Mouse (Mus musculus): ENCODE results near the gene Pxdn. TPM values are rescaled to one million over a fixed set of nuclear protein-coding genes. Genes with fewer than 3 reads are reported as not detected.

Pxdn gene
- polyA plus RNA-seq, 1 experiment from 2014 or later: 105 TPM

DNA sequence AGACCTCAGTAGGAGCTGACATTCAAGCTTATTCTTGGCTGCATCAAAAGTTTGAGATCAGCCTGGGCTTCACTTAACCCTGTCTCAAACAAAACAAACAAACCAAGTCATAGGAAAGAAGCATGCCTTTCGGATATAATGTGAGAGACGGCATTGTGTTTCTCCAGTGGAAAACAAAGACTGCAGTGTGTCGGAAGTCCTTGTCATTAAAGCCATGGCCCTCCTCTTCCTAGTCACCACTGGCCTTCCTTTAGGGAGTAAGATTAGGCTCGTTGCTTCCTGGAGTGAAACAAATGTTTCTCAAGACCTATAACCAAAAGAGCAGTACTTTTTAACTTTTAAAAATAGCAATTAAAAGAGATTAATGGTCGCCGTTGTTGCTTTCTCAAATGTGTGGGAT, 13.6 kb downstream of the Pxdn start:
- peak overlapping the region; percentile 77 for H3K27ac ChIP-seq (ENCODE audit: low read length)
- peaks cover 59% of the 10 kb centered on the region for H3K4me1 ChIP-seq (ENCODE audit: insufficient read depth, low read length)
- no peak overlapping the region for H3K4me3 ChIP-seq (ENCODE audit: low read length)
- no peaks in the 10 kb centered on the region for H3K27me3 ChIP-seq (ENCODE audit: insufficient read depth, low read length)
- ATAC-seq (ENCODE audit: low FRiP score, low TSS enrichment): peak; percentile 33; the same call in 1 of the 2 replicates
- H3K9ac ChIP-seq (replicated peaks; ENCODE audit: low read length): no peak overlapping the region
- H3K36me3 ChIP-seq (ENCODE audit: insufficient read depth, low read length): no peaks in the 10 kb centered on the region
- no peaks in the 10 kb centered on the region for H3K9me3 ChIP-seq (ENCODE audit: low read length)
- H3K4me2 ChIP-seq (replicated peaks; ENCODE audit: low read depth, low read length): 0 out of 2 replicates have a peak overlapping the region, but pooled peaks have one; percentile 10
- WGBS: 23% methylated on average over 6 of the region's 6 CpGs

GRCm38 (mm10) chr12:29951485-29951884, 14.1 kb downstream of the Pxdn start:
- peak overlapping the region; percentile 77 for H3K27ac ChIP-seq (ENCODE audit: low read length)
- WGBS: 60% methylated on average over 5 of the region's 5 CpGs

DNA sequence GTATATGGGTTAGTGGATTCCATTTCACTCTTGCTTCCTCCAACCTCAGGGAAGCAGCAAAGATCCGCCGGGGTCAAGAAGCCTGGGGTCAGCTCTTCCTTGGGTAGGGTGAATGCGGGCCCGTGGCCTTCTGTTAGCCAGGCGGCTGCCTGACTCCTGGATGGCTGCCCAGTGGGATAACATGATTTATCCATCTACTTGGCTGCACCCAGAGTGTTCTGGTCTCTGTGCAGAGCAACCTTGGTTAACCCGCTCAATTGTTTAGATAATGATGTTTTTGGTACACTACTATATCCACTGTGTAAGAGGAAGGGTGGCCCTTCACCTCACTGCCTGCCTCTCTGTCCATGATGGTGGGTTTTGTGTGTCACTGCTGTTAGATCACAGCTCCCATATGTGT, 14.7 kb downstream of the Pxdn start:
- no peak overlapping the region for H3K9ac ChIP-seq (replicated peaks; ENCODE audit: low read length)
- H3K9me3 ChIP-seq (ENCODE audit: low read length): no peaks in the 10 kb centered on the region
- H3K4me3 ChIP-seq (ENCODE audit: low read length): no peak overlapping the region
- H3K4me1 ChIP-seq (ENCODE audit: insufficient read depth, low read length): peaks cover 63% of the 10 kb centered on the region
- no peak overlapping the region for H3K4me2 ChIP-seq (replicated peaks; ENCODE audit: low read depth, low read length)
- peak overlapping the region; percentile 77; the same call in 1 of the 2 replicates for H3K27ac ChIP-seq (ENCODE audit: low read length)
- 37% methylated on average over 6 of the region's 6 CpGs for WGBS
- H3K36me3 ChIP-seq (ENCODE audit: insufficient read depth, low read length): no peaks in the 10 kb centered on the region
- peak; percentile 32; the same call in 1 of the 2 replicates for ATAC-seq (ENCODE audit: low FRiP score, low TSS enrichment)
- no peaks in the 10 kb centered on the region for H3K27me3 ChIP-seq (ENCODE audit: insufficient read depth, low read length)

More at GRCm38 (mm10) chr12:29951485-29951884, 14.1 kb downstream of the Pxdn start:
- Histone ChIP-seq H3K36me3 (ENCODE audit: insufficient read depth, low read length) (no peaks in the 10 kb centered on the region), H3K9me3 (ENCODE audit: low read length) (no peaks in the 10 kb centered on the region), H3K4me2 (replicated peaks; ENCODE audit: low read depth, low read length) (no peak overlapping the region), H3K4me1 (ENCODE audit: insufficient read depth, low read length) (peaks cover 57% of the 10 kb centered on the region), H3K27me3 (ENCODE audit: insufficient read depth, low read length) (no peaks in the 10 kb centered on the region), H3K4me3 (ENCODE audit: low read length) (no peak overlapping the region), H3K9ac (replicated peaks; ENCODE audit: low read length) (no peak overlapping the region)
- peak; percentile 32; the same call in 1 of the 2 replicates for ATAC-seq (ENCODE audit: low FRiP score, low TSS enrichment)

DNA sequence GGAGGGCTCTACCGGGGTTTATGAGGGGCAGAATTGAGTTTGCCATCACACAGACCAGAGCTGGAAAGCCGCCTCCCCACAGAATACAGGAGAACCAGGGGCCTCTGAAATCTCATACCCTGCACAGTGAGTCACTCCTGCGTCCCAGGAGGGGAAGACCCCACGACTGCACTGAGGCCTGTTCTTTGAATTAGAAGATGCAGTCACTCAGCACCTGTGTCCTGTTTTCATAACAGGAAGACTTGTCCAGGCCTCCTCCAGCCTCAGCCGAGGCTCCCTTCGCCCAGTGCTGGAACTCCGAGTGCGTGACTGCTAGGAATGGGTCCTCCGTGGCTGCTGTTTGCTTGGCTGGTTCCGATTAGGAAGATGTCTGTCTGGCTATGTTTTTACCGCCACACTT, 16.6 kb downstream of the Pxdn start:
- Histone ChIP-seq H3K36me3 (ENCODE audit: insufficient read depth, low read length) (no peaks in the 10 kb centered on the region), H3K4me3 (ENCODE audit: low read length) (no peak overlapping the region), H3K27ac (ENCODE audit: low read length) (peak overlapping the region; percentile 75), H3K27me3 (ENCODE audit: insufficient read depth, low read length) (no peaks in the 10 kb centered on the region), H3K4me2 (replicated peaks; ENCODE audit: low read depth, low read length) (peak overlapping the region; percentile 10; the same call in 1 of the 2 replicates), H3K4me1 (ENCODE audit: insufficient read depth, low read length) (peaks cover 78% of the 10 kb centered on the region), H3K9ac (replicated peaks; ENCODE audit: low read length) (peak overlapping the region; percentile 17; the same call in 1 of the 2 replicates), H3K9me3 (ENCODE audit: low read length) (no peaks in the 10 kb centered on the region)
- 26% methylated on average over 11 of the region's 11 CpGs for WGBS
- peak; percentile 10; the same call in 1 of the 2 replicates for ATAC-seq (ENCODE audit: low FRiP score, low TSS enrichment)

DNA sequence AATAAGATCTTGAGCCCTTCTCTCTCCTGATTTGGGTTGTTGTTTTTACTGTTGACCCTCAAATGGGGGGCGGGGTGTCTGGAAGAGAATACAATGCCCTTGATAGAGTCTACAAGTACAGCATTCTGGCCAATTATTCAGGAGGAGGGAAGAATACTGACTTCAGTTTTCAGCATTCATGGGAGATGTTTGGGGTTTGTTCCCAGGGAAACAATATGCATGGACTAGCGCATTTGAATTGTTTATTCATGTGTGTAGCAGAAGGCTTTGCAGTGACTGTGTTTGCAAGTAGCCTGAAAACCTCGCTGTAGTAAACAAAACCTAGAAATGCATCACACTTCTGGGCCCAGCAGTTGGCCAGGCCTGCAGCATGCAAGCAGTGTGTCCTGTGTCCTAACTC, 17.1 kb downstream of the Pxdn start:
- no peak for ATAC-seq (ENCODE audit: low FRiP score, low TSS enrichment)
- Histone ChIP-seq H3K4me1 (ENCODE audit: insufficient read depth, low read length) (peaks cover 77% of the 10 kb centered on the region), H3K36me3 (ENCODE audit: insufficient read depth, low read length) (no peaks in the 10 kb centered on the region), H3K27me3 (ENCODE audit: insufficient read depth, low read length) (no peaks in the 10 kb centered on the region), H3K27ac (ENCODE audit: low read length) (peak overlapping the region; percentile 75), H3K9ac (replicated peaks; ENCODE audit: low read length) (no peak overlapping the region; the same call in 1 of the 2 replicates), H3K4me2 (replicated peaks; ENCODE audit: low read depth, low read length) (peak overlapping the region; percentile 10; the same call in 1 of the 2 replicates), H3K4me3 (ENCODE audit: low read length) (no peak overlapping the region), H3K9me3 (ENCODE audit: low read length) (no peaks in the 10 kb centered on the region)
- WGBS: 68% methylated on average over 3 of the region's 3 CpGs

DNA sequence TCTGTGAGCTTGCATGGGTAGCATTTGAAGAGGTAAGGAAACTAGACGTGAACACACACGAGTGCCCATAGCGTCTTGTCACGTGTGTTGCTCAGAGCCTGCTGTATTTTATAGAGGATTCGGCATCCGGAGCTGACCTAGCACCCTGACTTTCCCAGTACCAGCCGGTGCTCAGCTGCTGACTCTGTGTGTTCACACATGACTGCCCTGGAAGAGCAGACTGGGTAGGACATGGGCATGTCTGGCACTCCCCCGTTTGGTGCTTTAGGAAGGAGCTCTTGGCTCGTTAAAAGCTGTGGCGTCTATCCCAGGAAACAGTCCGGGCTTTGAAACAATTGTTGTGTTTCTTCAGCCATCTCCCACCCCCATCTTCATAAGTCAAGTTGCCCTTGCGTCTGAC, 19.6 kb downstream of the Pxdn start:
- 38% methylated on average over 12 of the region's 12 CpGs for WGBS
- ATAC-seq (ENCODE audit: low FRiP score, low TSS enrichment): peak; percentile 88
- Histone ChIP-seq H3K9me3 (ENCODE audit: low read length) (no peaks in the 10 kb centered on the region), H3K36me3 (ENCODE audit: insufficient read depth, low read length) (no peaks in the 10 kb centered on the region), H3K9ac (replicated peaks; ENCODE audit: low read length) (0 out of 2 replicates have a peak overlapping the region, but pooled peaks have one; percentile 3), H3K4me2 (replicated peaks; ENCODE audit: low read depth, low read length) (peak overlapping the region; percentile 3; the same call in 1 of the 2 replicates), H3K27me3 (ENCODE audit: insufficient read depth, low read length) (no peaks in the 10 kb centered on the region), H3K4me3 (ENCODE audit: low read length) (no peak overlapping the region), H3K4me1 (ENCODE audit: insufficient read depth, low read length) (peaks cover 55% of the 10 kb centered on the region), H3K27ac (ENCODE audit: low read length) (peak overlapping the region; percentile 17; the same call in 1 of the 2 replicates)

DNA sequence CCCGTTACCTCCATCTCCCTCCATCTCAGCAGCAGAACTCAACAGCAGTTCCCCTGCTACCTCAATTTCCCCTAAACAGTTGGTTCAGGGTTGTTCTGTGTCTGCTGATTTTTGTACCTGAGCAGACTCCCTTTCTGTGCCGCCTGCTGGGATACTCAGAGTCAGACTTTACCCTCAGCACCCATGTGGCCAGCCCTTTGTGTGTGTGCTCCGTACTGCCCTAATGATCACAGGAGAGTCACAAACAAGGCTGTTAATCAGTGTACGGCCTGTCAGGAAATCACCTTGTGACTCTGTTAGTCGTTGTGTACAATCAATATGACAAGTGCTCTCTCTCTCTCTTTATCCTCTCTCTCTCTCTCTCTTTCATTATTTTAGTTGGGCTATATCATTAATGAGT, 21.2 kb downstream of the Pxdn start:
- no peak overlapping the region for H3K27ac ChIP-seq (ENCODE audit: low read length)
- no peak overlapping the region for H3K9ac ChIP-seq (replicated peaks; ENCODE audit: low read length)
- H3K9me3 ChIP-seq (ENCODE audit: low read length): no peaks in the 10 kb centered on the region
- no peak for ATAC-seq (ENCODE audit: low FRiP score, low TSS enrichment)
- no peak overlapping the region for H3K4me2 ChIP-seq (replicated peaks; ENCODE audit: low read depth, low read length)
- no peak overlapping the region for H3K4me3 ChIP-seq (ENCODE audit: low read length)
- 50% methylated on average over 5 of the region's 5 CpGs for WGBS
- H3K36me3 ChIP-seq (ENCODE audit: insufficient read depth, low read length): no peaks in the 10 kb centered on the region
- H3K4me1 ChIP-seq (ENCODE audit: insufficient read depth, low read length): peaks cover 39% of the 10 kb centered on the region
- H3K27me3 ChIP-seq (ENCODE audit: insufficient read depth, low read length): no peaks in the 10 kb centered on the region

GRCm38 (mm10) chr12:29961041-29961440, 23.6 kb downstream of the Pxdn start:
- ATAC-seq (ENCODE audit: low FRiP score, low TSS enrichment): no peak
- Histone ChIP-seq H3K9ac (replicated peaks; ENCODE audit: low read length) (no peak overlapping the region), H3K36me3 (ENCODE audit: insufficient read depth, low read length) (0 out of 2 replicates have a peak, but pooled peaks cover 3% of the 10 kb centered on the region), H3K4me2 (replicated peaks; ENCODE audit: low read depth, low read length) (no peak overlapping the region), H3K27ac (ENCODE audit: low read length) (no peak overlapping the region), H3K9me3 (ENCODE audit: low read length) (no peaks in the 10 kb centered on the region), H3K27me3 (ENCODE audit: insufficient read depth, low read length) (no peaks in the 10 kb centered on the region), H3K4me3 (ENCODE audit: low read length) (no peak overlapping the region), H3K4me1 (ENCODE audit: insufficient read depth, low read length) (peaks cover 30% of the 10 kb centered on the region)
- whole genome bisulfite sequencing: 96% methylated on average over 1 of the region's 1 CpGs

DNA sequence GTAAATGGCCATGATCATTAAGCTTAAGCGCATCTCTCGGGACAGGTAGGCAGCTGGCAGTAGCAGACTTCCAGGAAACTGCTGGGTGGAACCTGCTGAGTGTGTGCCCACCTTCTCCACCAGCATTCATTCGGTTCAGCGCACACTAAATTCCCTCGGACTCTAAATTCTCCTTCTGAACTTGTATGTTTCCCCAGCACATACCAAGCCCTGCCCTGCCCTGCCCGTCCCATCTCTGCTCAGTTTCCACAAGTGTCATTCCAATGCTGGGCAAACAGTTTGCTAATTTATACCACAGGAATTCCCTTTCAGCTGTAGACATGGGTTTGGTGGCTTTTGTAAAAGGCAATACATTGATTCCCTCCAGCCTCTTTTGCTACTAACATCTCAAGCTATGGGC, 27.6 kb downstream of the Pxdn start:
- no peaks in the 10 kb centered on the region for H3K27me3 ChIP-seq (ENCODE audit: insufficient read depth, low read length)
- no peak overlapping the region for H3K4me2 ChIP-seq (replicated peaks; ENCODE audit: low read depth, low read length)
- H3K27ac ChIP-seq (ENCODE audit: low read length): no peak overlapping the region
- H3K36me3 ChIP-seq (ENCODE audit: insufficient read depth, low read length): 0 out of 2 replicates have a peak, but pooled peaks cover 3% of the 10 kb centered on the region
- ATAC-seq (ENCODE audit: low FRiP score, low TSS enrichment): no peak
- 85% methylated on average over 6 of the region's 6 CpGs for WGBS
- no peak overlapping the region for H3K9ac ChIP-seq (replicated peaks; ENCODE audit: low read length)
- no peak overlapping the region for H3K4me3 ChIP-seq (ENCODE audit: low read length)
- H3K9me3 ChIP-seq (ENCODE audit: low read length): no peaks in the 10 kb centered on the region
- H3K4me1 ChIP-seq (ENCODE audit: insufficient read depth, low read length): peaks cover 6% of the 10 kb centered on the region

DNA sequence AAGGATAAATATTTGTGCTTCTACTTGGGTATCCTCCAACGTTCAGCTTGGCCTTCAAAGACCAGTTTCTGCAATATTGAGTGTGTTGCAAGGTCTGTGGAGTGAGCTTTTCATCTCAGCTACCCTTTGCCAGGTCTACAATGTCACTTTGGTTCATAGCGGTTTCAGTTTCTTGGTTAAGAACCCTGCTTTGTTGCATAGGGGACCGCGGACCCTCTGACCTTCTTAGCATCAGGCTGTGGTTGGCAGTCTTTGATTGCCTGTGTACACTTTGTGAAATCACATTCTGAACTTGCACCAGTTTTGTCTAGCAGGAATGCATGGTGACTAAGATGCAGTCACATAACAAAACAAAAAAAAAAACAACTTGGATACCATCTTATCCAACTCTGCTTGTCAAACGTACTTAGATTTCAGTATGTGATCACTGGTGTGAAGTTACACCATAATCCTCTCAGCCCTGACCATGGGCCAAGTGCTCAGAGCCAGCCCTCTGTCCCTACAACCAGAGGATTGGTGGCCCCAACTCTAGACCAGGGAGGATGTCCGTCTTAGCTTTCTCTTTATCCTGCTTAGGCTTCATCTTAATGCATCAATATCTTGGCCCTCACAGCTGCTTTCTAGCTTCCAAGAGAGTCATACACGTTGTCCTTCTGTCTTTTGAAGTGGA, 34.5 kb downstream of the Pxdn start:
- H3K9me3 ChIP-seq (ENCODE audit: low read length): no peaks in the 10 kb centered on the region
- H3K36me3 ChIP-seq (ENCODE audit: insufficient read depth, low read length): peaks cover 10% of the 10 kb centered on the region
- ATAC-seq (ENCODE audit: low FRiP score, low TSS enrichment): no peak
- H3K4me1 ChIP-seq (ENCODE audit: insufficient read depth, low read length): peaks cover 10% of the 10 kb centered on the region; the same call in 1 of the 2 replicates
- 77% methylated on average over 7 of the region's 7 CpGs for WGBS
- H3K4me3 ChIP-seq (ENCODE audit: low read length): no peak overlapping the region
- no peak overlapping the region for H3K4me2 ChIP-seq (replicated peaks; ENCODE audit: low read depth, low read length)
- no peak overlapping the region for H3K9ac ChIP-seq (replicated peaks; ENCODE audit: low read length)
- H3K27me3 ChIP-seq (ENCODE audit: insufficient read depth, low read length): no peaks in the 10 kb centered on the region
- H3K27ac ChIP-seq (ENCODE audit: low read length): 0 out of 2 replicates have a peak overlapping the region, but pooled peaks have one; percentile 32
